Mouse (Mus musculus): Measurements from ENCODE around the gene Dnah17. TPM values are rescaled to one million over a fixed set of nuclear protein-coding genes. Genes with fewer than 3 reads are reported as not detected.

The Dnah17 gene
- polyA plus RNA-seq, 1 experiment from 2014 or later, result 0.23 TPM

DNA sequence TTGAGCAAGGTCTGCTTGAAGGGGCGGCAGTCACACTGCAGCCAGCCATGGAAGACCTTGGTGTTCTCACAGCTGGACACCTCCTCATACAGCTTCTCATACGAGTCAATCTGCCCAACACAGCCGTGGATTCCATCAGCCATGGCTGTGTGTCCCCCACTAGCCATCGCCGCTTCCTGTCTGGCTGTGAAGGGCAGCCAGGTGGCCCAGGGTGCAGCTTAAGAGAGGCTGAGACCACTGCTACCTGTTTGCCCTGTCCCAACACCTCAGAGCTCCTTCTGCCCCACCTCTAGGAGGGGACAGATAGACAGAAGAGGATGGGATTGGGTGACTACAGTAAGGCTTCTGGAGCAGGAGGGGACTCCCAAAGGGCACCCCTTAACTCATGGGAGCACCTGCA, 27.1 kb downstream of the Dnah17 start:
- 95% methylated on average over 5 of the region's 5 CpGs for WGBS
- no peak overlapping the region for H3K27ac ChIP-seq (ENCODE audit: low read depth, low read length)
- H3K4me3 ChIP-seq (ENCODE audit: low read length), result no peak overlapping the region
- H3K9me3 ChIP-seq (ENCODE audit: control insufficient read depth, low read length), result no peaks in the 10 kb centered on the region
- no peak overlapping the region for H3K4me2 ChIP-seq (ENCODE audit: low read length)
- no peaks in the 10 kb centered on the region for H3K27me3 ChIP-seq (replicated peaks; ENCODE audit: control insufficient read depth, insufficient read depth, low read length)
- H3K36me3 ChIP-seq (ENCODE audit: control insufficient read depth, insufficient read depth, low read length), result no peaks in the 10 kb centered on the region
- no peak for ATAC-seq
- H3K4me1 ChIP-seq (ENCODE audit: control insufficient read depth, insufficient read depth, low read depth, low read length), result no peaks in the 10 kb centered on the region
- H3K9ac ChIP-seq (ENCODE audit: low read depth, low read length), result no peak overlapping the region

DNA sequence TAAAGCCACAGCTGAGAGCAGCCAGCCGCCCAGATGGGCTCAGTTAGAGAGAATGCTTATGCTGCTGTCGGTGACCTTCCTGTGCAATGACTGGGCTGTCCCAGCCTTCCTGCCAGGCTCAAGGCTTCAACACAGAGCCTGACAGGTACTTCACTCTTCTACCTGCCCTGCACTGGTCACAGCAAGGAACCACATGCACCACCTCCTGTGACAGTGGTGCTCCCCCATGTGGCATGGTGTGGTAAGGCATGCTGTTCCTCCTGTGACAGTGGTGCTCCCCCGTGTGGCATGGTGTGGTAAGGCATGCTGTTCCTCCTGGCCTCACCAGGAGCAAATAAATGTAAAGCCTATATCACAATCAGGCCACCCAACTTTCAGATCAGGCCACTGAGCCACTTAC, 27.6 kb downstream of the Dnah17 start:
- Histone ChIP-seq H3K27me3 (replicated peaks; ENCODE audit: control insufficient read depth, insufficient read depth, low read length) (no peaks in the 10 kb centered on the region), H3K9ac (ENCODE audit: low read depth, low read length) (no peak overlapping the region), H3K36me3 (ENCODE audit: control insufficient read depth, insufficient read depth, low read length) (no peaks in the 10 kb centered on the region), H3K4me3 (ENCODE audit: low read length) (no peak overlapping the region), H3K27ac (ENCODE audit: low read depth, low read length) (no peak overlapping the region), H3K4me2 (ENCODE audit: low read length) (no peak overlapping the region), H3K9me3 (ENCODE audit: control insufficient read depth, low read length) (no peaks in the 10 kb centered on the region), H3K4me1 (ENCODE audit: control insufficient read depth, insufficient read depth, low read depth, low read length) (no peaks in the 10 kb centered on the region)
- ATAC-seq, result no peak
- WGBS, result 69% methylated on average over 3 of the region's 3 CpGs

DNA sequence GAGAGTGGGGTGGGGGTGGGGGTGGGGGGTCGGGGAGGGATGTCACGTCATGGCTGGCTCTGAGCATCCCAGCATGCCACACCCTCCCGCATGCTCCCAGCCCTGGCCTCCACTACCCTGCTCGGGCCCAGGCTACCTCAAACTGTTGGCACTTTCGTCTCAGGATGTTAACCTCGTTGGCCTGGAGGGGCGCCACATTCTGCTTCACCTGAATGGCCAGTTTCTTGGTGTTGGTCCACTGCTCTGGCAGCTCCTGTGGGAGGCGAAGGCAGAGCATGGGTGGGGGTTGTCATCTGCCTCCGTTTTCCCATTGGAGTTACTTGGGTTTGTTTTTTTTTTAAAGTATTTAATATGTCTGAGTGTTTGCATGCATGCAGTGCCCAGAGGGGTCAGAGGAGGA, 29.3 kb downstream of the Dnah17 start:
- Histone ChIP-seq H3K9me3 (ENCODE audit: control insufficient read depth, low read length) (no peaks in the 10 kb centered on the region), H3K27ac (ENCODE audit: low read depth, low read length) (no peak overlapping the region), H3K9ac (ENCODE audit: low read depth, low read length) (no peak overlapping the region), H3K4me3 (ENCODE audit: low read length) (no peak overlapping the region), H3K36me3 (ENCODE audit: control insufficient read depth, insufficient read depth, low read length) (no peaks in the 10 kb centered on the region), H3K4me2 (ENCODE audit: low read length) (no peak overlapping the region), H3K27me3 (replicated peaks; ENCODE audit: control insufficient read depth, insufficient read depth, low read length) (no peaks in the 10 kb centered on the region), H3K4me1 (ENCODE audit: control insufficient read depth, insufficient read depth, low read depth, low read length) (no peaks in the 10 kb centered on the region)
- no peak for ATAC-seq
- 51% methylated on average over 9 of the region's 9 CpGs for WGBS

DNA sequence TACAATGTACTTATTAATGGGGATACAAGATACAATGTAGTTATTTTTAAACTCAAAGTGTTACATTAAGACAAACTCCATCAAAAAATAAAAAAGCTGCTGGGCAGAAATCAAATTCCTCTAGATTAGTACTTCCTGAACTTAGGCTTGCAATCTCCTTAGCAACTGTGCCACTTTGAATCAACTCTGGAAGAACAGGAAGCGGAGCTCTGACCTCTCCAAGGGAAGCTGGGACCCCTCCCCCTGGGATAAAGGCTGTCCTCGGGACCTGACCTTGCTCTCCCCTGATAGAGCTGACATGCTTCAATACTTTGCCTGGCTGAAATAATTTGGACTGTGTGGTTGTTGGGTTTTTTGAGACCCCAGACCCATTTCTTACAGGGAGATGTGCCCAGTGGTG, 33.7 kb downstream of the Dnah17 start:
- no peaks in the 10 kb centered on the region for H3K4me1 ChIP-seq (ENCODE audit: control insufficient read depth, insufficient read depth, low read depth, low read length)
- no peaks in the 10 kb centered on the region for H3K9me3 ChIP-seq (ENCODE audit: control insufficient read depth, low read length)
- no peak overlapping the region for H3K4me2 ChIP-seq (ENCODE audit: low read length)
- H3K36me3 ChIP-seq (ENCODE audit: control insufficient read depth, insufficient read depth, low read length), result no peaks in the 10 kb centered on the region
- H3K27ac ChIP-seq (ENCODE audit: low read depth, low read length), result no peak overlapping the region
- H3K4me3 ChIP-seq (ENCODE audit: low read length), result no peak overlapping the region
- no peaks in the 10 kb centered on the region for H3K27me3 ChIP-seq (replicated peaks; ENCODE audit: control insufficient read depth, insufficient read depth, low read length)
- WGBS, result 60% methylated on average over 2 of the region's 2 CpGs
- H3K9ac ChIP-seq (ENCODE audit: low read depth, low read length), result no peak overlapping the region
- no peak for ATAC-seq

DNA sequence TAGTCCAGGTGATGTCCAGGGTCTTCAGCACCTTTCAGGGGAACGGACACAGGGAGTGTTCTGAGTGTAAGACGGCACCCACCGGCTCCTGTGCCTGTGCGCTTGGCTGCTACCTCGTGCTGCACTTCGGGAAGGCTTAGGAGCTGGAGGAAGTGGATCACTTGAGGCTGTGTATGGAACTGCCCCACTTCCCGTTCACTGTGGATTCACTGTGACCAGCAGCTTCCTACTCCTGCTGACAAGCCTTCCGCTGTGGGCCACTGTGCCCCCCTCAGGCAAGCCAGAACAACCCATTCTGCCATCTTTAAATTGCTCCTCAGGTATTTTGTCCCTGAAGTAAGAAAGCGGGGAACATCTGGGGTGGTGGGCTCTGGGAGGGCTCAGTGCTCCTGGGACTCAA, 35.4 kb downstream of the Dnah17 start:
- no peaks in the 10 kb centered on the region for H3K27me3 ChIP-seq (replicated peaks; ENCODE audit: control insufficient read depth, insufficient read depth, low read length)
- ATAC-seq, result no peak

DNA sequence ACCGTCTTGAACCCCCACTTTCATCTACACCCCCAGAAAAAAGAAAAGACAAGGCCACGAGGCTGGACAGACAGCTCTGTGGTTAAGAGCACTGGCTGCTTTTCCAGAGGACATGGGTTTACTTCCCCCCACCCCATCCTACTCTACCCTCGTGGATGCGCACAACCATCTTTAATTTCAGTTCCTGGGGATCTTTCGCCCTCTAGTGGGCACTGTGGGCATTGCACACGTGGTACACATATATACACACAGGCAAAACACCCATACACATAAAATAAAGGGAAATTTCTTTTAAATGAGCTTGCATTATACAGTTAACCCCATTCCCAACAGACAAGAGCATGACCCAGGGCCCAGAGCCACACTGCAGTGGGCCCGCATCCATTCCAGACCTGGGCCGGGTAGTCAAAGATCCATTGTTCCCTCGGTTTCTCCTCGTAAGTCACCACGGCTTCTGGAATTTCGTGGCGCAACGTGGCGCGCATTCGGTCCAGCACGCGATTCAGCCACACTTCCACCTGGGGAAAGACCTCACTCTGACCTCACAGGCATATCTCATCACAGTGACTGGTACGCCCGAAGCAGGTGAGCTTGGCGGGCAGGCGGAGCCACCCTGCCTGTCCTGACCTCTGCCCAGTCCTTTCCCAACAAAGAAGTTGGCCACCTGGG, 39.3 kb downstream of the Dnah17 start:
- H3K27ac ChIP-seq (ENCODE audit: low read depth, low read length), result no peak overlapping the region
- no peak overlapping the region for H3K4me2 ChIP-seq (ENCODE audit: low read length)
- ATAC-seq, result no peak
- no peaks in the 10 kb centered on the region for H3K27me3 ChIP-seq (replicated peaks; ENCODE audit: control insufficient read depth, insufficient read depth, low read length)
- 0 out of 2 replicates have a peak, but pooled peaks cover 3% of the 10 kb centered on the region for H3K9me3 ChIP-seq (ENCODE audit: control insufficient read depth, low read length)
- no peaks in the 10 kb centered on the region for H3K36me3 ChIP-seq (ENCODE audit: control insufficient read depth, insufficient read depth, low read length)
- no peaks in the 10 kb centered on the region for H3K4me1 ChIP-seq (ENCODE audit: control insufficient read depth, insufficient read depth, low read depth, low read length)
- WGBS, result 88% methylated on average over 23 of the region's 23 CpGs
- H3K4me3 ChIP-seq (ENCODE audit: low read length), result no peak overlapping the region
- H3K9ac ChIP-seq (ENCODE audit: low read depth, low read length), result no peak overlapping the region

More for the DNA sequence above, 35.4 kb downstream of the Dnah17 start:
- Histone ChIP-seq H3K4me2 (ENCODE audit: low read length) (no peak overlapping the region), H3K36me3 (ENCODE audit: control insufficient read depth, insufficient read depth, low read length) (no peaks in the 10 kb centered on the region), H3K9ac (ENCODE audit: low read depth, low read length) (no peak overlapping the region), H3K27ac (ENCODE audit: low read depth, low read length) (no peak overlapping the region), H3K4me1 (ENCODE audit: control insufficient read depth, insufficient read depth, low read depth, low read length) (no peaks in the 10 kb centered on the region), H3K4me3 (ENCODE audit: low read length) (no peak overlapping the region), H3K9me3 (ENCODE audit: control insufficient read depth, low read length) (0 out of 2 replicates have a peak, but pooled peaks cover 3% of the 10 kb centered on the region)
- 85% methylated on average over 9 of the region's 9 CpGs for WGBS

DNA sequence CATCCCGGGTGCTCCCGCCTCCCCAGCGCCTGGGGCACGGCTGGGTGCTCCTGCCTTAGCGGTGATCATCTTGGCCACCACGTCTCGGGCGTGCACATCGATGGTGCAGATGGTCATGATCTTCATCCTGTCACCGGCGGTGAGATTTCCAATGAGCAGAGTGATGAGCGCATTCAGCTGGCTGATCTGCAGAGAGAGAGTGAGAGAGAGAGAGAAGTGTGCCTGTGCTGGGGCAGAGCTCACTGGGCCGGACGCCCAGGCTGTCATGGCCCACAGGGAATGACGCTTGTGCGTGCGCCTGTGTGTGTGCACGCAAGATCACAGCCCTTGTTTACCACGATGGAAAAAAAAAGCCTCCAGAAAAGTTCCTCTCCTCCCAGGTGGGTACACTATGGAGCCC, 41.5 kb downstream of the Dnah17 start:
- no peaks in the 10 kb centered on the region for H3K36me3 ChIP-seq (ENCODE audit: control insufficient read depth, insufficient read depth, low read length)
- no peaks in the 10 kb centered on the region for H3K27me3 ChIP-seq (replicated peaks; ENCODE audit: control insufficient read depth, insufficient read depth, low read length)
- H3K27ac ChIP-seq (ENCODE audit: low read depth, low read length), result no peak overlapping the region
- no peak for ATAC-seq
- 0 out of 2 replicates have a peak, but pooled peaks cover 3% of the 10 kb centered on the region for H3K9me3 ChIP-seq (ENCODE audit: control insufficient read depth, low read length)
- H3K9ac ChIP-seq (ENCODE audit: low read depth, low read length), result no peak overlapping the region
- no peaks in the 10 kb centered on the region for H3K4me1 ChIP-seq (ENCODE audit: control insufficient read depth, insufficient read depth, low read depth, low read length)
- no peak overlapping the region for H3K4me3 ChIP-seq (ENCODE audit: low read length)
- WGBS, result 88% methylated on average over 19 of the region's 19 CpGs
- H3K4me2 ChIP-seq (ENCODE audit: low read length), result no peak overlapping the region

DNA sequence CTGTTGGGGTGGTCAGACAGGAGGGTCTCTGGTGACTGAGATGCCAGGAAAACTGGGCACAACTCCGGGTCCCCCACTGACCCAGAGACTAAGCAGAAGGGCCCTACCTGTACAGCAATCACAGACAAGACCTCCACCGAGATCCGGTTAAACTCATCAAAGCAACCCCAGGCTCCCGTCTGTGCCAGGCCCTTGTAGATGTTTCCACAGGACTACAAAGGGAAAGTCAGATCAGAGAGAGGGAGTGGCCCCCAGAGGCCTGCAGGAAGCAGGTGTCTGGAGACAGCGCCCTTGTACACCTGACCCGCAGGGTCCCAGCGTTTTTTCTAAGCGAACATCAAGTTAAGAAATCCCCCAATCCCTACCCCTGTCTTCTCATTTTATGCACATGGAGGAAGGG, 44.5 kb downstream of the Dnah17 start:
- no peak for ATAC-seq
- Histone ChIP-seq H3K4me3 (ENCODE audit: low read length) (no peak overlapping the region), H3K9me3 (ENCODE audit: control insufficient read depth, low read length) (0 out of 2 replicates have a peak, but pooled peaks cover 3% of the 10 kb centered on the region), H3K27me3 (replicated peaks; ENCODE audit: control insufficient read depth, insufficient read depth, low read length) (no peaks in the 10 kb centered on the region), H3K9ac (ENCODE audit: low read depth, low read length) (no peak overlapping the region), H3K4me1 (ENCODE audit: control insufficient read depth, insufficient read depth, low read depth, low read length) (no peaks in the 10 kb centered on the region), H3K27ac (ENCODE audit: low read depth, low read length) (no peak overlapping the region), H3K36me3 (ENCODE audit: control insufficient read depth, insufficient read depth, low read length) (no peaks in the 10 kb centered on the region), H3K4me2 (ENCODE audit: low read length) (no peak overlapping the region)
- WGBS, result 80% methylated on average over 8 of the region's 8 CpGs

DNA sequence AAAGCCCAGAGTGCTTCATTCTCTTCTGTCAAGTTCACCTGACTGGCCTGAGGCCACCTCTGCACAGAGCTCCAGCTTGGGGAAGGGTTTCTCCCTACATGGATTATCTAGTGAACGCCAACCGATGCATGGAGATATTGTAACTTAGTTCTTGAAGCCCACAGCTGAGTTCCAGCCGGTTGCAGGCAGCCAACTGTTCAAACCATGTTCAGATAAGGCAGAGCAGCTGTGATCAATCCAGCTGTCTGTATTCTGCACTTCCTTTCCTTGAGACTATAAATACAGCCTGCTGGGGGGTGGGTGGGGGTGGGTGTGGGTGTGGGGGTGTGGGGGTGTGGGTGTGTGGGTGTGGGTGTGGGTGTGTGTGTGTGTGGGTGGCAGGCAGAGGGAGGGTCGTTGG, 45.3 kb downstream of the Dnah17 start:
- Histone ChIP-seq H3K27ac (ENCODE audit: low read depth, low read length) (no peak overlapping the region), H3K27me3 (replicated peaks; ENCODE audit: control insufficient read depth, insufficient read depth, low read length) (no peaks in the 10 kb centered on the region), H3K36me3 (ENCODE audit: control insufficient read depth, insufficient read depth, low read length) (no peaks in the 10 kb centered on the region), H3K4me3 (ENCODE audit: low read length) (no peak overlapping the region), H3K4me2 (ENCODE audit: low read length) (no peak overlapping the region), H3K4me1 (ENCODE audit: control insufficient read depth, insufficient read depth, low read depth, low read length) (no peaks in the 10 kb centered on the region), H3K9ac (ENCODE audit: low read depth, low read length) (no peak overlapping the region), H3K9me3 (ENCODE audit: control insufficient read depth, low read length) (0 out of 2 replicates have a peak, but pooled peaks cover under 1% of the 10 kb centered on the region)
- WGBS, result 83% methylated on average over 4 of the region's 4 CpGs
- no peak for ATAC-seq
